Mouse (Mus musculus) erythroblast, adult 5-6 weeks (primary cell): ENCODE measurements around the gene Lypla2. TPM values are rescaled to one million over a fixed set of nuclear protein-coding genes. Genes with fewer than 3 reads are reported as not detected.

ENCODE experiments used
- ATAC-seq: replicated peaks from 2 replicates; pipeline ENCODE4 v1.8.0; 2016; ENCODE audit warnings: moderate number of reproducible peaks, mild to moderate bottlenecking, moderate TSS enrichment, inconsistent platforms; ENCODE audit not compliant: poor library complexity, low FRiP score, severe bottlenecking
- total RNA-seq, 2 experiments: library from RNA; stranded (forward) in 1 of 2; stranded (reverse) in 1 of 2; fragments of 150-400 nt in 1 of 2; fragments of 200-764, 138-1000 nt in 1 of 2; gene quantifications; 2 replicates each; pipeline versions ENCODE4 v1.2.3 to v1.2.4; 2015 to 2017; ENCODE audit warnings: low replicate concordance in 2 of 2

Gene Lypla2
- total RNA-seq, 2 experiments from 2014 or later, result 6.1 to 25.2 TPM

DNA sequence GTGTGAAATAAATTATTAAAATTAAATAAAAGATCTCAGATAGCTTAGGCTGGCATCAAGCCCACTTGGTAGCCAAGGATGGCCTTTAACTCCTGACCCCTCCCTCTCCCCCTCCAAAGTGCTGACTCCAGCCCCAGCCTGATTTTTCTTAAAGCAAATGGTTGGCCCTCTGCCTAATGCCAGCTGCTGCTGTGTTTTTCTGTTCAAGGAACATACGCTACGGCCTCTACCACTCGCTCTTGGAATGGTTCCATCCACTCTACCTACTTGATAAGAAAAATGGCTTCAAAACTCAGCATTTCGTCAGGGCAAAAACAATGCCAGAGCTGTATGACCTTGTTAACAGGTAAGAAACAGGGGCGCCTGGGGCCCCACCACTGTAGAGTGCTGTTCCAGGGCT lies 47.1 kb downstream of the Lypla2 start:
- no peak for ATAC-seq

DNA sequence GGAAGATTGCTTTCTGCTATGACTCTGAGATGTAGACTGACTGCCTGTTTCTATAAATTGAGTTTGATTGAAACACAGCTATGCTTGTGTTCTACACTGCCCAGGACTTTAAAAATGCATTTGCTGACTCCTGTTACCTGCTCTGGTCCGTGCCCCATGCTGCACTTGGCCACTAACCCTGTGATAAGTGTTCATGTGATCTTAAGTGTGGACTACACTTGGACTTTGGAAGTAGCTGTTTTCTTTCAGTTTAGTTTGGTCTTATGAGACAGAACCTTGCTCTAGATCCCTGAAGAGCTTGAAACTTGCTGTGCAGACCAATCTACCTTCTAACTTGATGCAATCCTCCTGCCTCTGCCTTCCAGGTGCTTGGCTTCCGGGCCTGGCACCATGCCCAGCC lies 48.0 kb downstream of the Lypla2 start:
- ATAC-seq, result no peak

DNA sequence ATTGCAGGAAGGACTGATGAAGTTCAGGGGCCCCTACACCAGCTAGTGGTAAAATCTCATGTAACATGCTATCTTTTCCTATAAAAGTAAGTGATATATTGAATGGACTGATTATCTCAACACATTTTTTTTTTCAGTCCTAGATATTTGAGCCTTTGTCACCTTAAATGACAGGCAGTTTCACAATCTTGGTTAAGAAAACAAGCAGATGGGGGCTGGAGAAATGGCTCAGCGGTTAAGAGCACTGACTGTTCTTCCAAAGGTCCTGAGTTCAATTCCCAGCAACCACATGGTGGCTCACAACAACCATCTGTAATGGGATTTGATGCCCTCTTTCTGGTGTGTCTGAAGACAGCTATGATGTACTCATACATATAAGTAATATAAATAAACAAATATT lies 50.2 kb downstream of the Lypla2 start:
- no peak for ATAC-seq

GRCm38 (mm10) chr4:135921257-135922120 lies 50.9 kb downstream of the Lypla2 start:
- ATAC-seq, result no peak

DNA sequence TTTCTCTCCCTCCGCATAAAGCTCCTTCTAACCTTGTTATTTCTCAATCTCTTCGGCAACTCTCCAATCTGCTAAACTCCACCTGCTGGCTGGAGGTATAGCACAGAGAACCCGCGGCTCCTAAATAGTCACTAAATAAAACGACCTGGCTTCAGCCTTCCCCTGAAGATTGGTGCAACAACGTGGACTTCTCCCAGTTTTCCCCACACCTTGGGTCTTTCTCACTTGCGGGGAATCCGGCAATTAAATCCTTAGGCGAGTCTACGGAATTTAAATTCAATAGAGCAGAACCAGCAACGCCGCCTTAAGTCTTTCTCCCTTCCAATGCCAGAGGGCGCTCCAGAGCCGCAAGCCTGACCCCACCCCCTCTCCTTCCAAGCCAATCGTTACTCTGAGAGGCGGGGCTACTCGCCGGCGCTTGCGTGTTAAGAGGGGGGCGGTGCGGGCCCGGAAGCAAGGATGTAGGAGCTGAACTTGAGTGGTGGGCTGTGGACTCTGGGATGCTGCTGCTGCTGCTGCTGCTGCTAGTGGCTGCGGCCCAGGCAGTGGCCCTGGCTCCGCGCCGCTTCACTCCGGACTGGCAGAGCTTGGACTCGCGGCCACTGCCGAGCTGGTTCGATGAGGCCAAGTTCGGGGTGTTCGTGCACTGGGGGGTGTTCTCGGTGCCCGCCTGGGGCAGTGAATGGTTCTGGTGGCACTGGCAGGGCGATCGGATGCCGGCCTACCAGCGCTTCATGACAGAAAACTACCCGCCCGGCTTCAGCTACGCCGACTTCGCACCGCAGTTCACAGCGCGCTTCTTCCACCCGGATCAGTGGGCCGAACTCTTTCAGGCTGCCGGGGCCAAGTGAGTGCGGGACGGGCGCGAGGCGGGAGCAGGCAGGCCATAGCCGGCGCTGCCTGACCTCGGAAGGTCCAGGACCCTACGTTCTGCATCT lies 51.9 kb downstream of the Lypla2 start, which contains the start of gene Fuca1:
Gene Fuca1, plus strand, starts transcription at position 432 of the 938 bp plus-strand sequence.
- ATAC-seq, result peak; percentile 94

DNA sequence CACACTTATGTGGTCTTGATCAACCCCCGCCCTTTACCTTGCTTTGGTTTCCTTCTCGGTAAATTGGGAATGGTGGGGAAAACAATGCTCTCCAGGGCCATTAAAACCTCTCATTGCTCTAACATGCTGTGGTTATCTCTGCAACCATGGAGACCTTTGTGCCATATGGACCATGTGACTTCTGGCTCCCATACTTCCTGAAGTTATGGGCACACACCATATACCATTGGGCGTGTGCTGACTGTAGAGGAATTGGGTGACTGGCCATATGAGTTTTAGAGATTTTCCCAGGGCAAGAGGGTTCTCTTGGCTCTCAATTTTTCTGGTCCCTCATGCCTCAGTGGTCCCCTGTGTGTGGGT lies 53.2 kb downstream of the Lypla2 start:
- no peak for ATAC-seq

DNA sequence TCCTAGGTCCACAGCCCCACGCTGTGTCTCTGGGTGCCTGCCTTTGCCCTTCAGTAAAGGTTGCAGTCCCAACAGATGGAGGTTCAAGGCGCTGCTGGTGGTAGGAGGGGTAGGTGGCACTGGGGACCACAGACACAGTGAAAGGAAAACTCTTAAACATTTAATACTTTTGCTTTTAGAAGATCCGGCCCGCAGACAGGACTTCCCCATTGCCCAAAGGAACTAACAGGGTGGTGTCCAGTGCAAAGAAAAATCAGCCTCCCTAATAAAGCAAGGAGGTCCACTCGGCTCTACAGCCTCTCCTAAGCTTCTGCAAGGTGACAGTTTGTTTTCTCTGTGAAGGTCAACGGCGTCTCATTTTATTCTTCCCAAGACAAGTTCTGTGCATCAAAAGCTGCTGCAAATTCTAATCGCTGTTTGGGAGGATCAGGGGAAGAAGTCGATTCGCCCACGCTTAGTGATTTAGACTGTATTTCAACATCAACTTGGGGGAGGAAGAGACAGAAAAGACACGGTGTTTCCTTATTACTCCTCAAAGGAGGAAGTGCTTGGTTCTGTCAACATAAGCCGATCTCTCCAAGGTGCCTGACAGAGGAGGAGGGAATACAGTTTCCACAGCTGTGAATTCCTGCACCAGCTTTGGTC lies 53.7 kb downstream of the Lypla2 start:
- no peak for ATAC-seq

Other genes starting within 250 kb of the Lypla2 start
- not detected in 2 replicates for gene Il22ra1, start 244.5 kb downstream of the Lypla2 start, total RNA-seq (2015; ENCODE audit: low replicate concordance)
- gene Il22ra1, start 244.5 kb downstream of the Lypla2 start, total RNA-seq (2017; ENCODE audit: low replicate concordance), result not detected in 2 replicates
- gene Myom3, start 212.9 kb downstream of the Lypla2 start, total RNA-seq (2015; ENCODE audit: low replicate concordance), result not detected in 2 replicates
- 0.51 TPM in 1 of 2 replicates, not detected in the other for gene Myom3, start 212.9 kb downstream of the Lypla2 start, total RNA-seq (2017; ENCODE audit: low replicate concordance)
- 116 and 151 TPM in 2 replicates for gene Srsf10, start 116.9 kb downstream of the Lypla2 start, total RNA-seq (2015; ENCODE audit: low replicate concordance)
- gene Srsf10, start 116.9 kb downstream of the Lypla2 start, total RNA-seq (2017; ENCODE audit: low replicate concordance), result 176 and 297 TPM in 2 replicates
- gene Pnrc2, start 98.8 kb downstream of the Lypla2 start, total RNA-seq (2015; ENCODE audit: low replicate concordance), result 81.7 and 106 TPM in 2 replicates
- 106 and 135 TPM in 2 replicates for gene Pnrc2, start 98.8 kb downstream of the Lypla2 start, total RNA-seq (2017; ENCODE audit: low replicate concordance)
- 2.9 and 5.2 TPM in 2 replicates for gene Cnr2, start 77.2 kb downstream of the Lypla2 start, total RNA-seq (2015; ENCODE audit: low replicate concordance)
- 3.6 and 4.1 TPM in 2 replicates for gene Cnr2, start 77.2 kb downstream of the Lypla2 start, total RNA-seq (2017; ENCODE audit: low replicate concordance)
- gene Fuca1, start 51.9 kb downstream of the Lypla2 start, total RNA-seq (2015; ENCODE audit: low replicate concordance), result 9.2 and 15.2 TPM in 2 replicates
- 29.4 and 31.6 TPM in 2 replicates for gene Fuca1, start 51.9 kb downstream of the Lypla2 start, total RNA-seq (2017; ENCODE audit: low replicate concordance)
- 17.3 and 45.4 TPM in 2 replicates for gene Hmgcl, start 26.2 kb downstream of the Lypla2 start, total RNA-seq (2015; ENCODE audit: low replicate concordance)
- gene Hmgcl, start 26.2 kb downstream of the Lypla2 start, total RNA-seq (2017; ENCODE audit: low replicate concordance), result 15.6 and 15.8 TPM in 2 replicates
- gene Gale, start 8.9 kb downstream of the Lypla2 start, total RNA-seq (2015; ENCODE audit: low replicate concordance), result 2.3 and 7.9 TPM in 2 replicates
- gene Gale, start 8.9 kb downstream of the Lypla2 start, total RNA-seq (2017; ENCODE audit: low replicate concordance), result 2.3 and 4.2 TPM in 2 replicates
- gene Pithd1, start 14.6 kb upstream of the Lypla2 start, total RNA-seq (2015; ENCODE audit: low replicate concordance), result 24.4 and 34.5 TPM in 2 replicates
- 72.0 and 131 TPM in 2 replicates for gene Pithd1, start 14.6 kb upstream of the Lypla2 start, total RNA-seq (2017; ENCODE audit: low replicate concordance)
- 35.7 and 44.5 TPM in 2 replicates for gene Eloa, start 49.1 kb upstream of the Lypla2 start, total RNA-seq (2015; ENCODE audit: low replicate concordance)
- gene Eloa, start 49.1 kb upstream of the Lypla2 start, total RNA-seq (2017; ENCODE audit: low replicate concordance), result 40.0 and 53.8 TPM in 2 replicates
- 304 and 345 TPM in 2 replicates for gene Rpl11, start 80.8 kb upstream of the Lypla2 start, total RNA-seq (2015; ENCODE audit: low replicate concordance)
- 128 and 153 TPM in 2 replicates for gene Rpl11, start 80.8 kb upstream of the Lypla2 start, total RNA-seq (2017; ENCODE audit: low replicate concordance)
- not detected in 2 replicates for gene Id3, start 170.9 kb upstream of the Lypla2 start, total RNA-seq (2015; ENCODE audit: low replicate concordance)
- not detected in 2 replicates for gene Id3, start 170.9 kb upstream of the Lypla2 start, total RNA-seq (2017; ENCODE audit: low replicate concordance)
- 226 and 246 TPM in 2 replicates for gene E2f2, start 199.8 kb upstream of the Lypla2 start, total RNA-seq (2015; ENCODE audit: low replicate concordance)
- 344 and 364 TPM in 2 replicates for gene E2f2, start 199.8 kb upstream of the Lypla2 start, total RNA-seq (2017; ENCODE audit: low replicate concordance)
- 0.19 TPM in 1 of 2 replicates, not detected in the other for gene Asap3, start 233.7 kb upstream of the Lypla2 start, total RNA-seq (2015; ENCODE audit: low replicate concordance)
- gene Asap3, start 233.7 kb upstream of the Lypla2 start, total RNA-seq (2017; ENCODE audit: low replicate concordance), result 0.43 TPM in 1 of 2 replicates, not detected in the other